9 mouse cellular contexts compared by ENCODE assay signal in genomic region chr6:29210231-29210936, GRCm38 (mm10). TPM values are rescaled to one million over a fixed set of nuclear protein-coding genes. Genes with fewer than 3 reads are reported as not detected.
DNase-seq lines count a peak whose midpoint lies in the region; ATAC-seq and TF ChIP-seq lines count a peak whose summit lies in the region.
"Had no signal": no experiment of that assay in that cellular context is flagged by ENCODE, and none has a peak within 500 bp of the region (broad histone marks: within the 10 kb centered on the region; RNA-seq: fewer than 3 reads in every experiment).

No protein-coding gene starts in this region.

- H3K27me3 ChIP-seq in hindbrain, embryonic 15.5 days, result peaks cover 4% of the 10 kb centered on the region
- peaks cover 23% of the 10 kb centered on the region for H3K27me3 ChIP-seq in hindbrain, embryonic 12.5 days
- H3K27me3 ChIP-seq in C2C12 (ENCODE audit: control insufficient read depth, insufficient read depth, insufficient read length), result no peaks in the 10 kb centered on the region
- peaks cover 15% of the 10 kb centered on the region for H3K27me3 ChIP-seq in limb, embryonic 14.5 days (ENCODE audit: control insufficient read depth, insufficient read depth, low read length)
- H3K27me3 ChIP-seq: stomach, embryonic 15.5 days had no signal

- H3K4me1 ChIP-seq in hindbrain, embryonic 15.5 days (replicated peaks), result peaks cover 49% of the 10 kb centered on the region
- peaks cover 42% of the 10 kb centered on the region for H3K4me1 ChIP-seq in hindbrain, embryonic 12.5 days
- peaks cover 17% of the 10 kb centered on the region for H3K4me1 ChIP-seq in limb, embryonic 14.5 days (ENCODE audit: control insufficient read depth, insufficient read depth, low read length)

- peaks cover 14% of the 10 kb centered on the region for H3K36me3 ChIP-seq in hindbrain, embryonic 15.5 days
- peaks cover 12% of the 10 kb centered on the region for H3K36me3 ChIP-seq in hindbrain, embryonic 12.5 days
- H3K36me3 ChIP-seq in C2C12 (ENCODE audit: control insufficient read depth, insufficient read depth), result peaks cover 39% of the 10 kb centered on the region
- H3K36me3 ChIP-seq in limb, embryonic 14.5 days (ENCODE audit: control insufficient read depth, insufficient read depth, low read length), result peaks cover 16% of the 10 kb centered on the region

- TF ChIP-seq CTCF in C2C12 (IDR thresholded peaks at IDR 0.05; ENCODE audit: control insufficient read depth, insufficient read depth, insufficient read length), result no peak

- H3K4me2 ChIP-seq in hindbrain, embryonic 15.5 days, result peak overlapping the region; percentile 61
- no peak overlapping the region for H3K4me2 ChIP-seq in hindbrain, embryonic 12.5 days (replicated peaks)
- 0 out of 2 replicates have a peak overlapping the region, but pooled peaks have one; percentile 88 for H3K4me2 ChIP-seq in limb, embryonic 14.5 days (replicated peaks; ENCODE audit: low read depth, low read length, severe bottlenecking)

- peaks cover 11% of the 10 kb centered on the region for H3K79me3 ChIP-seq in C2C12 (ENCODE audit: low read depth)

- no peak overlapping the region for H3K9ac ChIP-seq in hindbrain, embryonic 15.5 days
- no peak overlapping the region for H3K9ac ChIP-seq in hindbrain, embryonic 12.5 days
- H3K9ac ChIP-seq in limb, embryonic 14.5 days (ENCODE audit: low read depth, low read length, severe bottlenecking), result no peak overlapping the region

- TF ChIP-seq POLR2A in limb, embryonic 14.5 days (IDR thresholded peaks at IDR 0.05; ENCODE audit: borderline replicate concordance, extremely low read depth, insufficient read depth, insufficient read length), result no peak

- peaks cover 40% of the 10 kb centered on the region for H3K79me2 ChIP-seq in C2C12 (ENCODE audit: control insufficient read depth, insufficient read depth)

- peak overlapping the region; percentile 22 for H3ac ChIP-seq in C2C12 (ENCODE audit: control insufficient read depth, insufficient read length, low read depth)

- DNase-seq in NIH3T3 (ENCODE audit: low read depth), result peak; percentile 34
- no peak for DNase-seq in limb, embryonic 14.5 days (ENCODE audit: low spot score)
- no peak for DNase-seq in right cerebral cortex, adult 2 months (ENCODE audit: low spot score in 2 of 2)
- DNase-seq in thymus, postnatal 0 days (ENCODE audit: low spot score), result no peak
- DNase-seq: right cerebral cortex, postnatal 14 days had no signal

- no peak overlapping the region for H3K4me3 ChIP-seq in hindbrain, embryonic 15.5 days
- H3K4me3 ChIP-seq in hindbrain, embryonic 12.5 days, result no peak overlapping the region
- H3K4me3 ChIP-seq in C2C12 (ENCODE audit: insufficient read depth, poor library complexity, severe bottlenecking), result no peak overlapping the region
- no peak overlapping the region for H3K4me3 ChIP-seq in limb, embryonic 14.5 days (replicated peaks; ENCODE audit: low read length)

- no peak for ATAC-seq in hindbrain, embryonic 15.5 days (ENCODE audit: low FRiP score, low read depth)
- no peak for ATAC-seq in hindbrain, embryonic 12.5 days (ENCODE audit: low FRiP score)
- no peak for ATAC-seq in limb, embryonic 14.5 days (ENCODE audit: low FRiP score, low read depth)

- no peaks in the 10 kb centered on the region for H3K9me3 ChIP-seq in hindbrain, embryonic 15.5 days
- H3K9me3 ChIP-seq in hindbrain, embryonic 12.5 days (replicated peaks), result no peaks in the 10 kb centered on the region
- no peaks in the 10 kb centered on the region for H3K9me3 ChIP-seq in limb, embryonic 14.5 days (ENCODE audit: control insufficient read depth, low read length)
- H3K9me3 ChIP-seq: stomach, embryonic 15.5 days had no signal

- WGBS in hindbrain, embryonic 15.5 days, result 82% methylated on average over 9 of the region's 9 CpGs
- 74% methylated on average over 9 of the region's 9 CpGs for WGBS in hindbrain, embryonic 12.5 days
- WGBS in limb, embryonic 14.5 days, result 79% methylated on average over 9 of the region's 9 CpGs

- H3K27ac ChIP-seq in hindbrain, embryonic 15.5 days (replicated peaks), result no peak overlapping the region
- no peak overlapping the region for H3K27ac ChIP-seq in hindbrain, embryonic 12.5 days
- H3K27ac ChIP-seq in limb, embryonic 14.5 days (replicated peaks; ENCODE audit: low read depth, low read length), result no peak overlapping the region
- H3K27ac ChIP-seq: stomach, embryonic 15.5 days had no signal

TF ChIP-seq in C2C12, 6 proteins besides CTCF, POLR2A, EP300 and RAD21:
- TF ChIP-seq MAX (IDR thresholded peaks at IDR 0.05) (no peak), FOSL1 (IDR thresholded peaks at IDR 0.05; ENCODE audit: insufficient read depth, low read length, poor library complexity, severe bottlenecking) (no peak), MYOD1 (IDR thresholded peaks at IDR 0.05; ENCODE audit: control insufficient read depth, insufficient read length, low read depth) (peak; percentile 27)

RNA-seq across cellular contexts. Expression of gene Impdh1, which starts 5.8 kb away (rescaled TPM):
- 68.3 and 71.7 TPM in 2 replicates for polyA plus RNA-seq in hindbrain, embryonic 15.5 days (2015; fragmentation: Nextera tagmentation; extraction: Ambion mirVana)
- polyA plus RNA-seq in hindbrain, embryonic 12.5 days (2016; fragmentation: Nextera tagmentation; extraction: Ambion mirVana), result 49.9 and 52.4 TPM in 2 replicates
- polyA plus RNA-seq in C2C12 (2012; fragmentation: generic; extraction: Trizol), result 65.9 TPM
- polyA plus RNA-seq in limb, embryonic 14.5 days (2012; rRNA removed), result 42.1 and 53.1 TPM in 2 replicates
- polyA plus RNA-seq in limb, embryonic 14.5 days (2014; fragmentation: Nextera tagmentation; extraction: Ambion mirVana), result 46.6 and 49.2 TPM in 2 replicates
- polyA plus RNA-seq in thymus, postnatal 0 days (2015; fragmentation: Nextera tagmentation; extraction: Ambion mirVana), result 138 and 141 TPM in 2 replicates

RNA-seq across cellular contexts. Expression of gene Prrt4, which starts 31.0 kb away (rescaled TPM):
- polyA plus RNA-seq in hindbrain, embryonic 15.5 days (2015; fragmentation: Nextera tagmentation; extraction: Ambion mirVana), result 11.6 and 13.6 TPM in 2 replicates
- polyA plus RNA-seq in hindbrain, embryonic 12.5 days (2016; fragmentation: Nextera tagmentation; extraction: Ambion mirVana), result 2.4 and 2.6 TPM in 2 replicates
- 0.09 TPM for polyA plus RNA-seq in C2C12 (2012; fragmentation: generic; extraction: Trizol)
- polyA plus RNA-seq in limb, embryonic 14.5 days (2012; rRNA removed), result 1.2 and 1.8 TPM in 2 replicates
- 0.92 and 1.1 TPM in 2 replicates for polyA plus RNA-seq in limb, embryonic 14.5 days (2014; fragmentation: Nextera tagmentation; extraction: Ambion mirVana)
- polyA plus RNA-seq in thymus, postnatal 0 days (2015; fragmentation: Nextera tagmentation; extraction: Ambion mirVana), result 0.05 and 0.09 TPM in 2 replicates

RNA-seq across cellular contexts. Expression of gene Rbm28, which starts 45.6 kb away (rescaled TPM):
- polyA plus RNA-seq in hindbrain, embryonic 15.5 days (2015; fragmentation: Nextera tagmentation; extraction: Ambion mirVana), result 40.3 and 43.2 TPM in 2 replicates
- polyA plus RNA-seq in hindbrain, embryonic 12.5 days (2016; fragmentation: Nextera tagmentation; extraction: Ambion mirVana), result 57.7 and 61.0 TPM in 2 replicates
- 18.2 TPM for polyA plus RNA-seq in C2C12 (2012; fragmentation: generic; extraction: Trizol)
- polyA plus RNA-seq in limb, embryonic 14.5 days (2012; rRNA removed), result 45.9 and 59.8 TPM in 2 replicates
- 35.7 and 47.7 TPM in 2 replicates for polyA plus RNA-seq in limb, embryonic 14.5 days (2014; fragmentation: Nextera tagmentation; extraction: Ambion mirVana)
- polyA plus RNA-seq in thymus, postnatal 0 days (2015; fragmentation: Nextera tagmentation; extraction: Ambion mirVana), result 30.7 and 31.0 TPM in 2 replicates
